Mouse (Mus musculus): Measurements from ENCODE around the gene Pacsin3.

DNA sequence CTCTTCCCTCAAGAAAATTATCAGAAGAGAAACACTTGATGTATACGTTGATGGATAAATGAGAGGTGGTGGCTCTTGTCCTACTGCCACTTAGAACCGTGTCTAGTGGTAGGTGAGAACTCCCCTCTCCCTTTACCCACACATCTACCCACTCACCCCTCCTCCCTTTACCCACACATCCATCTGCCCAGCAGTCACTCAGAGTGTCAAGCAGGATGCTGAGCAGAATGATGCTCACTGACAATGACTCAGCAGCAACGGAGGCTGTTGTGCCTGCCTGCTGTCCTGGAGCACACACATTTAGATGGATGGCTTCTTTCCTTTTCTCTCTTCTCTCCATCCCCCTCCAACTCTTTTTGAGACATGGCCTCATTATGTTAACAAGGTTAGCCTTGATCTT is 47.1 kb downstream of the Pacsin3 start:
- no peak for TF ChIP-seq SIN3A (IDR thresholded peaks at IDR 0.05; ENCODE audit: low read length)
- TF ChIP-seq BHLHE40 (IDR thresholded peaks at IDR 0.05; ENCODE audit: borderline replicate concordance, low read depth, low read length): no peak
- no peak for TF ChIP-seq CTCF (IDR thresholded peaks at IDR 0.05 in 2 of 3, conservative IDR thresholded peaks at IDR 0.05 in 1 of 3; ENCODE audit: control insufficient read depth in 1 of 3, insufficient read depth in 1 of 3, low read depth in 2 of 3, low read length in 3 of 3, poor library complexity in 1 of 3, severe bottlenecking in 1 of 3)
- no peak for TF ChIP-seq TBP (IDR thresholded peaks at IDR 0.05; ENCODE audit: low read depth, low read length)
- no peak for TF ChIP-seq HCFC1 (IDR thresholded peaks at IDR 0.05; ENCODE audit: low read depth, low read length)
- TF ChIP-seq CHD2 (IDR thresholded peaks at IDR 0.05; ENCODE audit: low read length): no peak
